9 mouse cellular contexts compared by ENCODE assay signal in genomic region chr6:141250984-141251383, GRCm38 (mm10). TPM values are rescaled to one million over a fixed set of nuclear protein-coding genes. Genes with fewer than 3 reads are reported as not detected.
DNase-seq lines count a peak whose midpoint lies in the region; ATAC-seq and TF ChIP-seq lines count a peak whose summit lies in the region.
"Had no signal": no experiment of that assay in that cellular context is flagged by ENCODE, and none has a peak within 500 bp of the region (broad histone marks: within the 10 kb centered on the region; RNA-seq: fewer than 3 reads in every experiment).

No protein-coding gene starts in this region.

- ATAC-seq in kidney, postnatal 0 days (replicated peaks; ENCODE audit: low FRiP score, low read depth), result no peak
- no peak for ATAC-seq in forebrain, embryonic 11.5 days (replicated peaks; ENCODE audit: low FRiP score)
- no peak for ATAC-seq in intestine, embryonic 15.5 days
- ATAC-seq in midbrain, postnatal 0 days (ENCODE audit: low FRiP score), result no peak

- H3K4me2 ChIP-seq in kidney, postnatal 0 days (ENCODE audit: low read length), result peak overlapping the region; percentile 84
- H3K4me2 ChIP-seq in forebrain, embryonic 11.5 days (ENCODE audit: low read depth, low read length, severe bottlenecking), result 0 out of 2 replicates have a peak overlapping the region, but pooled peaks have one; percentile 11
- H3K4me2 ChIP-seq in intestine, embryonic 15.5 days (replicated peaks), result peak overlapping the region; percentile 75
- H3K4me2 ChIP-seq in midbrain, postnatal 0 days (ENCODE audit: low read depth, low read length, poor library complexity, severe bottlenecking), result peak overlapping the region; percentile 91

- peak overlapping the region; percentile 87; the same call in 1 of the 2 replicates for H3K27ac ChIP-seq in kidney, postnatal 0 days
- H3K27ac ChIP-seq in forebrain, embryonic 11.5 days (ENCODE audit: low read depth, low read length), result no peak overlapping the region
- H3K27ac ChIP-seq in intestine, embryonic 15.5 days, result peak overlapping the region; percentile 97
- no peak overlapping the region for H3K27ac ChIP-seq in midbrain, postnatal 0 days (ENCODE audit: low read depth, low read length)
- H3K27ac ChIP-seq: liver, embryonic 14.5 days had no signal

- no peak for TF ChIP-seq CTCF in kidney, postnatal 0 days (IDR thresholded peaks at IDR 0.05; ENCODE audit: low read depth)
- TF ChIP-seq CTCF in midbrain, postnatal 0 days (IDR thresholded peaks at IDR 0.05), result no peak

- 34% methylated on average over 6 of the region's 6 CpGs for WGBS in kidney, postnatal 0 days
- WGBS in forebrain, embryonic 11.5 days, result 52% methylated on average over 6 of the region's 6 CpGs
- 14% methylated on average over 6 of the region's 6 CpGs for WGBS in intestine, embryonic 15.5 days
- 52% methylated on average over 6 of the region's 6 CpGs for WGBS in midbrain, postnatal 0 days

- H3K9ac ChIP-seq in kidney, postnatal 0 days (ENCODE audit: low read depth, low read length), result peak overlapping the region; percentile 74; the same call in 1 of the 2 replicates
- H3K9ac ChIP-seq in forebrain, embryonic 11.5 days (ENCODE audit: low read length), result no peak overlapping the region
- peak overlapping the region; percentile 91 for H3K9ac ChIP-seq in intestine, embryonic 15.5 days
- H3K9ac ChIP-seq in midbrain, postnatal 0 days (replicated peaks; ENCODE audit: low read length, poor library complexity, severe bottlenecking), result no peak overlapping the region
- H3K9ac ChIP-seq: liver, embryonic 14.5 days had no signal

- no peaks in the 10 kb centered on the region for H3K9me3 ChIP-seq in kidney, postnatal 0 days (replicated peaks; ENCODE audit: low read length)
- no peaks in the 10 kb centered on the region for H3K9me3 ChIP-seq in forebrain, embryonic 11.5 days (ENCODE audit: control insufficient read depth, low read length)
- H3K9me3 ChIP-seq in intestine, embryonic 15.5 days, result no peaks in the 10 kb centered on the region
- H3K9me3 ChIP-seq in midbrain, postnatal 0 days (ENCODE audit: low read length), result no peaks in the 10 kb centered on the region

- peak overlapping the region; percentile 77 for H3K4me3 ChIP-seq in kidney, postnatal 0 days (replicated peaks; ENCODE audit: low read depth, low read length)
- H3K4me3 ChIP-seq in forebrain, embryonic 11.5 days (ENCODE audit: low read depth, low read length), result no peak overlapping the region
- H3K4me3 ChIP-seq in intestine, embryonic 15.5 days (replicated peaks), result peak overlapping the region; percentile 89
- peak overlapping the region; percentile 72 for H3K4me3 ChIP-seq in midbrain, postnatal 0 days (ENCODE audit: low read depth, low read length)

- H3K36me3 ChIP-seq in kidney, postnatal 0 days (ENCODE audit: insufficient read depth, low read length), result no peaks in the 10 kb centered on the region
- H3K36me3 ChIP-seq in forebrain, embryonic 11.5 days (ENCODE audit: control insufficient read depth, insufficient read depth, low read length), result no peaks in the 10 kb centered on the region
- no peaks in the 10 kb centered on the region for H3K36me3 ChIP-seq in intestine, embryonic 15.5 days
- no peaks in the 10 kb centered on the region for H3K36me3 ChIP-seq in midbrain, postnatal 0 days (ENCODE audit: insufficient read depth, low read length)

- no peaks in the 10 kb centered on the region for H3K4me1 ChIP-seq in kidney, postnatal 0 days (replicated peaks; ENCODE audit: insufficient read depth, low read length)
- peaks cover 3% of the 10 kb centered on the region; the same call in 1 of the 2 replicates for H3K4me1 ChIP-seq in forebrain, embryonic 11.5 days (replicated peaks; ENCODE audit: control insufficient read depth, insufficient read depth, low read length)
- H3K4me1 ChIP-seq in intestine, embryonic 15.5 days (replicated peaks), result peaks cover 16% of the 10 kb centered on the region; the same call in 1 of the 2 replicates
- no peaks in the 10 kb centered on the region for H3K4me1 ChIP-seq in midbrain, postnatal 0 days (ENCODE audit: insufficient read depth, low read length)

- no peak for DNase-seq in kidney, postnatal 0 days (ENCODE audit: low spot score)
- no peak for DNase-seq in kidney, adult 8-10 months
- DNase-seq in forebrain, embryonic 11.5 days (ENCODE audit: low spot score), result no peak
- DNase-seq in midbrain, postnatal 0 days (ENCODE audit: low spot score), result no peak
- DNase-seq in frontal cortex, adult 2 months (ENCODE audit: extremely low spot score in 1 of 2, low spot score in 1 of 2), result no peak
- DNase-seq in spleen, postnatal 4 days (ENCODE audit: low spot score in 2 of 2), result no peak
- DNase-seq in yolk sac, embryonic 10.5 days (ENCODE audit: low spot score), result no peak

- H3K27me3 ChIP-seq in kidney, postnatal 0 days (ENCODE audit: insufficient read depth, low read length), result no peaks in the 10 kb centered on the region
- peaks cover 11% of the 10 kb centered on the region; the same call in 1 of the 2 replicates for H3K27me3 ChIP-seq in forebrain, embryonic 11.5 days (ENCODE audit: control insufficient read depth, insufficient read depth, low read length)
- H3K27me3 ChIP-seq in intestine, embryonic 15.5 days (replicated peaks), result no peaks in the 10 kb centered on the region
- peaks cover 4% of the 10 kb centered on the region for H3K27me3 ChIP-seq in midbrain, postnatal 0 days (ENCODE audit: insufficient read depth, low read length)

RNA-seq across cellular contexts. Expression of gene Pde3a, which starts 1.9 kb away (rescaled TPM):
- 9.9 and 10.3 TPM in 2 replicates for polyA plus RNA-seq in kidney, postnatal 0 days (2015; fragmentation: Nextera tagmentation; extraction: Ambion mirVana)
- polyA plus RNA-seq in forebrain, embryonic 11.5 days (2014; fragmentation: Nextera tagmentation; extraction: Ambion mirVana), result 1.4 and 1.7 TPM in 2 replicates
- polyA plus RNA-seq in intestine, embryonic 15.5 days (2015; fragmentation: Nextera tagmentation; extraction: Ambion mirVana), result 19.5 and 20.8 TPM in 2 replicates
- 11.2 and 12.1 TPM in 2 replicates for total RNA-seq in midbrain, postnatal 0 days (2014; rRNA removed)
- 1.5 and 2.0 TPM in 2 replicates for polyA plus RNA-seq in midbrain, postnatal 0 days (2015; fragmentation: Nextera tagmentation; extraction: Ambion mirVana)
- polyA plus RNA-seq in frontal cortex, adult 2 months (2012; rRNA removed), result 1.5 and 1.7 TPM in 2 replicates

Comparison
In these comparisons a context has a peak if more than half of its experiments do, and no peak if none do; other contexts are left out.
1. H3K27ac ChIP-seq: peak in kidney, postnatal 0 days (single experiment) and intestine, embryonic 15.5 days (single experiment); none in forebrain, embryonic 11.5 days (single experiment) and midbrain, postnatal 0 days (single experiment).
2. H3K4me2 ChIP-seq: peak in every context shown above with its lines; median percentile 91 in midbrain, postnatal 0 days; 84 in kidney, postnatal 0 days; 75 in intestine, embryonic 15.5 days; 11 in forebrain, embryonic 11.5 days.
3. H3K9ac ChIP-seq: peak in kidney, postnatal 0 days (single experiment) and intestine, embryonic 15.5 days (single experiment); none in forebrain, embryonic 11.5 days (single experiment) and midbrain, postnatal 0 days (single experiment).